Mouse (Mus musculus): ENCODE data around the gene Tert. TPM values are rescaled to one million over a fixed set of nuclear protein-coding genes. Genes with fewer than 3 reads are reported as not detected.

The Tert gene
- polyA plus RNA-seq, 1 experiment: not detected

DNA sequence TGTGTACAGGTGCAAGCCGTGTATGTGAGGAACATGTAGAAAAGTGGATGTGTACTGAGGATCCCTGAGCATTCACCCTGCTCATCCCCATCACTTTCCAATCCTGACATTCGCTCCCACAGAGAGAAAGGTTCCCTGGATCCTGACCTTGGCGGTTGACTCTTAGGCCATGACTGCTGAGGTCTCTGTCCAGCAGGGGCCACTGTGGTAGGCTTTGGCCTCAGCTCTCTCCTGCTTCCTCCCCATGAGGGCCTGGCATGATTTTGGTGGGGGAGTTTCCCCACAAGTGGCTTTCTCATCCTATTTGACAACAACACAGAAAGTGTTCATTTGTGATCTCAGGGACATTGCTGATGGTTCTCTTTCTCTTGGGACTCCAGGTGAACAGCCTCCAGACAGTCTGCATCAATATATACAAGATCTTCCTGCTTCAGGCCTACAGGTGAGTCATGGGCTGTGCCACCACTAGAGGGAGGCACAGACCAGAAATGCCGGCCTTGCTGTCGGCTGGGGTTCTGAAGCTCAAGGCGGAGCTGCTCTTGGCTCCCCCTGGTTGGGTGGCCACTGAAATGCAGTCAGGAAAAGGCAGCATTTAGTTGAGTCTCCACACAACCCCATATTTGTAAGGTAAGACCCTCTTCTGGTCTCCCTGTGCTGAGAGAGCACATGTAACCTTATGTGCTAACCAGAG is 19.8 kb downstream of the Tert start:
- no peak for TF ChIP-seq GATA1 (IDR thresholded peaks at IDR 0.05; ENCODE audit: low read length)

DNA sequence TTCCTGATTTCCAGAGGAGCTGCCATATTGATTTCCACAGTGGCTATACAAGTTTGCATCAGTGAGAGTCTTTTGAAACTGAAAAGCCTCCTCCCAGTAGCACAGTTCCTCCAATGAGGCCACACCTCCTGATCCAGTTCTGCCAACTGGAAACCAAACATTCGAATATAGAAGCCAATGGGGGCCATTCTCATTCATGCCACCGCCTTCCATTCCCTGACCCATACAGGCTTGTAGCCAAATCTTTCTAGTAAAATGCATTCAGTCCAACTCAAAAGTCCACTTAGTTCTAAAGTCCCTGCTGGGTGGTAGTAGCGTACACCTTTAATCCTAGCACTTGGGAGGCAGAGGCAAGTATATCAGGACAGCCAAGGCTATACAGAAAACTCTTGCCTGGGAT is 26.6 kb downstream of the Tert start:
- no peak for TF ChIP-seq GATA1 (IDR thresholded peaks at IDR 0.05; ENCODE audit: low read length)

DNA sequence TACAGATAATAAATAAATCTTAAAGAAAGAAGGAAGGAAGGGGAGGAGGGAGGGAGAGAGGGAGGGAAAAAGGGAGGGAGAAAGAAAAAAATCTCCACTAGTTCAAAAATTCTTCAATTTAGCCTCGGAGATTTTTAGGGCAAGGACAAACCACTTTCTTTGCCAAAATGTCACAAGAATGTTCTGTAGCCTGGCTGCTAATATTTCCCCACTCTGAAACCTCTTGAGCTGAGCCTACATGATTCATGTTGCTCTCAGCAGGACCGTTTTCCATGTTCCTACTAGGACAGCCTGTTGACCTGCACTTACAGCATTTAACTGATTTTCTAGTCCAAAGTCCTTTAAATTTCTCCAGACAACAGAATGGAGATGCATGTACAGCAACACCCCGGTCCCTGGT is 28.3 kb downstream of the Tert start:
- no peak for TF ChIP-seq GATA1 (IDR thresholded peaks at IDR 0.05; ENCODE audit: low read length)

DNA sequence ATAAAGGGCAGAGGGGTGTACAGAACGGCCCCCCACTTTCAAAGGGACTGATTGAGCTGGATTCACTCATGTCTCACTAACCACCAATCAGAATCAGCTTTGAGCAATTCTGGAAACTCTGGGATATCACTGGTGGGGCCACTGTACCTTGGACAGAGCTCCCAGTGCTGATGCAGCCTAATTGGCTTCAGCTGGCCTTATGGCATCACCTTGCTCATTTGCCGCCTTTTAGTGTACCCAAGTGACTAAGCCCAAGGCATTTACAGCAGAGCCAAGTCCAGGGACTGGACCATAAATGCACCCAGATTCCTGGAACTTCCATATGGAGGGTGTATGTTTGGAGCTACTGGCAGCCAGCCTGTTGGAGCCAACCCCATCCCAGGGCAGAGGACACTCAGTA is 32.2 kb downstream of the Tert start:
- no peak for TF ChIP-seq GATA1 (IDR thresholded peaks at IDR 0.05; ENCODE audit: low read length)

DNA sequence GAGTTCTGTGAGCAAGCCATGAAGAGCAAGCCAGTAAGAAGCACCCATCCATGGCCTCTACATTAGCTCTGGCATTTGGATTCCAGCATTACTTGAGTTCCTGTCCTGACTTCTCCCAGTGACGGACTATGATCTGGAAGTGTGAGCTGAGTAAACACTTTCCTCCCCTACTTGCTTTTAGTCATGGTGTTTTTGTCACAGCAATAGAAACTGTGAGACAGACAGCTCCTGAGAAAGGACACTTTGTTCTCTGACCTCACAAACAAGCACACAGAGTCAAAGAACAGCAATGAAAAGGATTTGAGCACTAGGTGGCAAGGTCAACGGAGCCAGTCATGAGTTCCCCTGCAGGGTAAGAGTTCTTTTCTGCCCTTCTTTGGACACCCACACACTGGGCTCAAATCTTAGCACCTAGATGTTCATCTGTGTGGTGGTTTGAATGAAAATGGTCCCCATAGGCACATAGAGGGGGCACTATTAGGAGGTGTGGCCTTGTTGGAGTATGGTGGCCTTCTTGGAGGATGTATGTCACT is 33.5 kb downstream of the Tert start:
- no peak for TF ChIP-seq GATA1 (IDR thresholded peaks at IDR 0.05; ENCODE audit: low read length)

DNA sequence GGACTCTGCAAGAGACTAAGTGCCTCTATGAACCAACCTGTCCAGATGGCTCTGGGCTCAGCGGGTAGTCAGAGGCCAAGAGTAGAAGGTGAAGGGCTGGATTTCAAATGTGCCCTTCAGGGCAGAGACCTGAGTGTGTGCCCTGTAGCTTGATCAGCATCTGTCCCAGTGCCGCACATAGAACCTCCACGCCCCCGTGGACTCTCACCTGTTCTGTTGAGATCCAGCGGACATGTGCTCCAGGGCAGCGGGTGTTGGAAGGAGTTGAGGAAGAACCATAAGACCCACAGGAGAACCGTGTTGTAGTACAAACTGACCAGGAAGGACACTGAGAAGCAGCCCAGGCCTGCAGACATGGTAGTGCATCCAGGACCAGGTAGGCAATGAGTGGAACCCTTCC is 48.5 kb downstream of the Tert start:
- TF ChIP-seq GATA1 (IDR thresholded peaks at IDR 0.05; ENCODE audit: low read length): no peak

DNA sequence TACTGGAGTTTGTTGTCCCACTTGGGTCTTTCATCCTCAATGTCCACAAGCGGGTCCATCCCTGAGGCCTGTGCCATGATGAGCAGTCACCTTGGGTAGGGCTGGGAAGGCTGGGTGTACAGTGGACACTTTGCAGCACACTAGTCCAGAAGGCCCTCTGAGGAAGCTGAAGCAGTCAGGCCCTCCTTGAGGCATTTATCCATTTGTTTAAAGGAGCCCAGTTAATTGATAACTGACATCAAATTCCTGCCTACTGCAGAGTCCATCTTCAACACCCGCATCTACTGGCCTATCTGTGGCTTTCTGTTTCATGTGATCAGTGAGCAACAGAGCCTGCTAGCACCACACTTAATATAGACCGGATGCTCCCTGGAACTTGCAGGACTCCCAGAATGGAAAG is 51.1 kb downstream of the Tert start, which contains the start of gene Slc6a18:
TSS of gene Slc6a18 (minus strand) at position 171 of the 400 bp plus-strand sequence.
- no peak for TF ChIP-seq GATA1 (IDR thresholded peaks at IDR 0.05; ENCODE audit: low read length)

DNA sequence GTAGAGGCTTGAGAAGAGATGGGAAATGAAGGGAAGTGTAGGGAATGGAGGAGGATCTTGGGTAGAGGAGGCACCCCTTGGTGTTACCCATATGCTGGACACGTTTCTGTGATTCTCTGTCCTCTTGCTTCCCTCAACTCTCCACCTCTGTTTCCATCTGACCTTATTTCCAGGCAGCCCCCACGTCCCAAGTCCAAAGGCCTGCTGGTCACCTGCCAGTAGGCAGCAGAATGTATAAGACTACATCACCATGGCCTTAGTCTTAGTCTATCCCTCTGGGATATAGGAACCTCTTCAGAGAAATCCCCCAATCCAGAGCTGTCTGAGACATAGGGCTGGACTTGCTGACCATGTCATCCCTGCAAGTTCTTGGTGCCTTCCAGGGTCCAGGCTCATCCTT is 52.6 kb downstream of the Tert start:
- TF ChIP-seq GATA1 (IDR thresholded peaks at IDR 0.05; ENCODE audit: low read length): no peak

DNA sequence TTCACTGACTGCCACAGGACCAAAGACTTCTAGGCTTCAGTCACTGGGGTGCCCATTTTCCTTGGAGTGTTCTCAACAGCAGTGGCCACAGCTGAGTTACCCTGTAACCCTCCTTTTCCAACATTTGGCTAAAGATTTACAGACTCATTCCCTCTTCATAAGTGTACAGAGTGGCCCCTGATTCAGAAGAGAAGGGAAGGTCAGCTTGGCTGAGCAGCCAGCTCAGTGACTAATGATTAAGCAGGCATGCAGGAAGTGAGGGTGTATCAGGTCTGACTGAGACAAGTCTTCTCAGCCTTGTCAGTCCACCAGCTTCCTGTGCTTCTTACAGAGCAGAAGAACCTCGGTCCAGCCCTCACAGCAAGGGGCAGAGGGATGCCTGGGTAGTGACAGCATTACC is 53.7 kb downstream of the Tert start:
- TF ChIP-seq GATA1 (IDR thresholded peaks at IDR 0.05; ENCODE audit: low read length): no peak

DNA sequence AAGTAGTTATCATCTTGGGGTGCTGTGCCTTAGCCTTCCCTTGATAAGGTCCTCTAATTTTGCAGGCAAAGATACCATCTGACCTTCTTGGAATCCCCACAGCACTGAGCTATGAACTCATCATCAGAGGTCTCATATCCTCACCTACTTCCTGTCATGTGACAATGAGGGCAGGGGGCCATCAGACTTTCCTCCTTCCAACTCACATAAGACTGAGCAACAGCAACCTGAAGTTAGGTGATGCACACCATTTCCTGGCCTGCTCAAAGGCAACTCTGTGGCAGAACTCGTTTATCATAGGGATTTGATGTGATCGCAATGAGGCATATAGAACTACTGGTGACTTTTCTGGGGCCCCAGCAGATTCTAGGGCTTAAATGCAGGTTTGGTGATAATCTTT is 55.5 kb downstream of the Tert start:
- TF ChIP-seq GATA1 (IDR thresholded peaks at IDR 0.05; ENCODE audit: low read length): no peak

DNA sequence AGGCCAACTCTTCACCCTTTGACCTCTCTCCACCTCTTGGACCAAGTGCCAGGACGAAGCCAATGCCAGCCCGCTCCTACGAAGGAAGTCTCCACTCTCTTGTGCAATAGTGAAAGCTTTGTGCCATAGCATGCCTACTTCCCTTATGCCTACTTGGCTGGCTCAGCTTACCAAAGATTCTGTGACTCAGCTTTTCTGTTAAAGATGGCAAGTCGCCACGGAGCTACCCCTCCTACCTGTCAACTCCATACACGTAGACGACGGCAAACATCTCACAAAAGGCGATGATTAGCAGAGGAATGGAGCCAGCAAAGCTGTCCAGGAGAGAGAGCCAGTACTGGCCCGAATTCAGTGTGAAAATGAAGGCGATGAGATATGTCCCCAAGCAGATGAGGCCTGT is 57.0 kb downstream of the Tert start:
- TF ChIP-seq GATA1 (IDR thresholded peaks at IDR 0.05; ENCODE audit: low read length): no peak

DNA sequence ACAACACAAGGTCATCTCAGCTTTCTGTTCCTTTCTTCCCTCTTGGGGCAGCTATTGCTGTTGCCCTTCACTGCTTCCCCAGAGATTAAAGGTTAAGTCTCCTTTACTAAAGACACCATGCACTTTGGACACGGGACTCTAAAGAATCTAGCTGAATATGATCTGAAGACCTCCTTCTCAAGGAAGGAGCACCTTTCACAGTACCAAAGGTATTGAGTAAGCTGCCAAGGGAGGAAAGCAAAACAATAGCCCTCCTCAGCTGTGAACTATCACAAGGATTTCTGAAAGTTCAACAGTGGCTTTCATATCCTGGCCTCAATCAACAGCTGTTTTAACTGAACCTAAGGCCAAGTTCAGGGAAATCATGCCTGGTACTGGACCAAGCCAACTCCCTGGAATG is 57.7 kb downstream of the Tert start:
- TF ChIP-seq GATA1 (IDR thresholded peaks at IDR 0.05; ENCODE audit: low read length): no peak

DNA sequence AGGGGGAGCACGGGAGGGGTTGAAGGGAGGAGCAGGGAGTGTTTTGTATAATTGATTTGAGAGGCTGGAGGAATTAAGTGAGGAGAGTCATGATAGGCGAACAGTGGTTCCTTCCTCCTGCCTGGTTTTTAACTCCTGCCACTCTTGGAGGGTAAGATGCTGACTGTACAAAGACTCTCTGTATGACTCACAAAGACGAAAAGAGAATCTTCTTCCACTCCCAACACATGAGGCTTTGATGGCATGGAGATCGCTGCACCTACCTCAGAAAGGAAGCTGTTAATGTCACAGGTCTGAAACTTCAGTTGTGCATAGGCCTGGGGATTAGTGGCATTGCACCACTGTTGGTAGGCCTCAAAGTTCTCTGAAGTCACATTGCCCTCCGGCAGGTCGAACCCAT is 58.8 kb downstream of the Tert start:
- no peak for TF ChIP-seq GATA1 (IDR thresholded peaks at IDR 0.05; ENCODE audit: low read length)

DNA sequence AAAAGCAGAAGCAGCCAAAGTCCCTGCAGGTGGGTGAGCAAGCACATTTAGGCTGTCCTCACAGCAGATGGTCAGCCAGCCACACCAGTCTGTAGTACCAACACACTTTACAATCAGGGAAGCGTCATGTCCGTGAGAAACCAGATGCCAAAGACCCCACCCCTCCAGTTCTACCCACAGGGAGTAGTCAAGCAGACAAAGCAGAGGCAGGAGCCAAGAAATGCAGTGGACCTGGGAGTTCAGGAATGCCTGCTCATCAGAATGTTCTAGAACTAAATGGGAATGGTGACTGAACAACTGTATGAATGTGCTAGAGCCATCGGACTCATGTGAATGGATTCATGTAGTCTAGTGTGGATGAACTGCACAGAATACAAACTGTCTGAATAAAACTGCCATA is 60.9 kb downstream of the Tert start:
- no peak for TF ChIP-seq GATA1 (IDR thresholded peaks at IDR 0.05; ENCODE audit: low read length)

DNA sequence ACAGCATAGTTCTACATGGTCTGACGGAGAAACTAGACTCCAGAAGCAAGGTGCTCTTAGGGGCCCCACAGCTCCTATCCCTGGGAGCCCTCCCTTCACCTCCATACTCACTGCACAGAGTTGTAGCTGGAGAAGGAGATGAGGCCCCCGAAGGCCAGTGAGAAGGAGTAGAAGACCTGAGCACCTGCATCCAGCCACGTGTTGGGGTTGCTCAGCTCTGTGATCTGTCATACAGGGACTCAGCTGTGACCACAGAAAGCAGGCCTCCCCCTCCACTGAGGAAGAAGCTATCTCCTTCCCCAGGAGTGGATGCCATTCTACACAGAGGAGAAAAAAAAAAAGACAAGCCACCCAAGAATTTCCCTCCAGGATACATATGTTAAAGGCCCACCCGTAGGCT is 62.2 kb downstream of the Tert start:
- no peak for TF ChIP-seq GATA1 (IDR thresholded peaks at IDR 0.05; ENCODE audit: low read length)

DNA sequence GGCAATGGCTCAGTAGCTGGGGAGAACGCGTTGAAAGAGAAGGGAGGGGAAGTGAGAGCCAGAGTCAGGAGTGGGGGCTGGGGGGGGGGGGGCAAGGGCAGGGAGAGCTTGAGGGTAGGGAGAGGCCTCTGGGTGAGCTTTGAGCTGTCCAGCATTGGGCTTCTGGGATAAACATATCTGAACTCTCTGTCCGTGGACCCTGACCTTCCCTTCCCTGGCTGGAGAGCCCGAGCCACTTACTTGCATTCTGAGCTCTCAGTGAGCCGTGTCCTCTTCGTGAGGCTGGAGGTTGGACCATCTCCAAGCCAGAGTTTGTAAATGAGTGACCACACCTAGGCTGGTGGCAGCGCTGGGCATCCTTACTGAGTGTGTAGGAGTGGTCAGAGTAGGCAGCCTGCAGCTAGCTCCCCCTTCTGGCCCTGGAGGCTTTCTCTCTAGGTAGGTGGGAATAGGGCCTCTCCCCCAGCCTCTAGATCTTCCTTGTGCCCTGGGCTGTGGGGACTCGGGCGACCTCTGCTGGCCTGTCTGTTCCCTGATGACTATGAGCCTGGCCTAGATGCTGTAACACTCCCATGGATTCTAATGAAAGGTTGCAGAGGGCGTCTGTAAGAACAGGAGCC is 65.6 kb downstream of the Tert start:
- TF ChIP-seq GATA1 (IDR thresholded peaks at IDR 0.05; ENCODE audit: low read length): no peak

DNA sequence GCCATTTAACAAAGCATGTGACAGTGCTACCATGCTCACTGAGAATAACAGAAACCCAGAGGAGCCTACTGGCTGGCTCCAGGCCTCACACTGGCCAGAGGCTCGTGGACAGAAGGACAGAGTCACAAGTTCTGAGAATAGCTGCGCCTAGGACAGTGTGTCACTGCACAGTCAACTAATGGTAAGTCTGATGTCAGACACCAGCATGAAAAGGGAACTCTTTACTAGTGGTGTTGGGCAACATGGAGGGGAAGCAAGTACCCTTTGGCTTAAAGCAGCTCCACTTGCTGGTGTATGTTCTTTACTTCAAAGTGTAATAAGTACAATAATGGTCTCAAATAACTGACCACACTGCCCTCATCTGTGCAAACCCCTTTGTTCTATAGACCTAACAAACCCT is 66.6 kb downstream of the Tert start:
- TF ChIP-seq GATA1 (IDR thresholded peaks at IDR 0.05; ENCODE audit: low read length): no peak
